Mouse (Mus musculus) neural tube, embryonic 12.5 days (tissue): ENCODE measurements at regions not wholly inside any gene's neighbourhood (a gene's known extent, or its start where the extent isn't known, plus 50 kb on each side); places are given as distances from the start of the nearest gene placed in this dataset.
A peak's percentile ranks its signal among the peaks of the same experiment; 100 is the strongest.

Experiments used
- ATAC-seq: fragments of 200-750 bp; cut with Nextera tagmentation; 2 replicates; pipeline ENCODE4 v1.8.0; 2017; ENCODE audit warnings: low read depth, mild to moderate bottlenecking, moderate TSS enrichment, moderate library complexity; ENCODE audit not compliant: low FRiP score
- H3K27ac ChIP-seq: fragments of 300-500 bp; sonication (generic); 2 replicates; pipeline ENCODE4 v1.5.1; 2016
- H3K27me3 ChIP-seq: fragments of 300-500 bp; sonication (generic); replicated peaks from 2 replicates; pipeline ENCODE4 v1.6.1; 2016; ENCODE audit warnings: mild to moderate bottlenecking
- H3K36me3 ChIP-seq: fragments of 300-500 bp; sonication (generic); 2 replicates; pipeline ENCODE4 v1.6.1; 2016; ENCODE audit warnings: mild to moderate bottlenecking
- H3K4me1 ChIP-seq: fragments of 300-500 bp; sonication (generic); 2 replicates; pipeline ENCODE4 v1.6.1; 2016
- H3K4me2 ChIP-seq: fragments of 300-500 bp; sonication (generic); replicated peaks from 2 replicates; pipeline ENCODE4 v1.6.1; 2016; ENCODE audit warnings: mild to moderate bottlenecking
- H3K4me3 ChIP-seq: fragments of 300-500 bp; sonication (generic); 2 replicates; pipeline ENCODE4 v1.5.1; 2016
- H3K9ac ChIP-seq: fragments of 300-500 bp; sonication (generic); 2 replicates; pipeline ENCODE4 v1.6.1; 2016; ENCODE audit warnings: mild to moderate bottlenecking
- H3K9me3 ChIP-seq: fragments of 300-500 bp; sonication (generic); 2 replicates; pipeline ENCODE4 v1.6.1; 2016; ENCODE audit warnings: mild to moderate bottlenecking
- WGBS: fragments of 180-500 bp; shearing (Covaris S2); methylation state at CpG from one replicate; pipeline ENCODE4 v1.1.7; 2016; 5-methylcytosine and 5-hydroxymethylcytosine counted together

GRCm38 (mm10) chr2:8428145-8428544, 918.8 kb upstream of the Celf2 start:
- 49% methylated on average over 2 of the region's 2 CpGs for WGBS
- no peak overlapping the region for H3K4me3 ChIP-seq
- no peaks in the 10 kb centered on the region for H3K36me3 ChIP-seq
- no peak overlapping the region for H3K4me2 ChIP-seq
- no peaks in the 10 kb centered on the region for H3K4me1 ChIP-seq
- H3K9ac ChIP-seq: no peak overlapping the region
- no peak for ATAC-seq
- H3K27ac ChIP-seq: no peak overlapping the region
- H3K9me3 ChIP-seq: no peaks in the 10 kb centered on the region
- H3K27me3 ChIP-seq: no peaks in the 10 kb centered on the region

- Histone ChIP-seq H3K27ac (no peak overlapping the region), H3K4me3 (no peak overlapping the region), H3K4me1 (no peaks in the 10 kb centered on the region), H3K36me3 (no peaks in the 10 kb centered on the region), H3K4me2 (no peak overlapping the region), H3K9me3 (no peaks in the 10 kb centered on the region), H3K9ac (no peak overlapping the region), H3K27me3 (no peaks in the 10 kb centered on the region)
- ATAC-seq: no peak
- WGBS: 43% methylated on average over 1 of the region's 1 CpGs
Observed at GRCm38 (mm10) chr2:8427720-8428119, 918.4 kb upstream of the Celf2 start.

- H3K36me3 ChIP-seq: no peaks in the 10 kb centered on the region
- no peaks in the 10 kb centered on the region for H3K9me3 ChIP-seq
- H3K4me2 ChIP-seq: no peak overlapping the region
- no peak overlapping the region for H3K9ac ChIP-seq
- no peaks in the 10 kb centered on the region for H3K4me1 ChIP-seq
- WGBS: 84% methylated on average over 3 of the region's 3 CpGs
- H3K4me3 ChIP-seq: no peak overlapping the region
- H3K27me3 ChIP-seq: no peaks in the 10 kb centered on the region
- ATAC-seq: no peak
- H3K27ac ChIP-seq: no peak overlapping the region
Observed at GRCm38 (mm10) chr2:8415917-8416316, 906.6 kb upstream of the Celf2 start.

GRCm38 (mm10) chr2:8394128-8394527, 884.8 kb upstream of the Celf2 start:
- 93% methylated on average over 4 of the region's 4 CpGs for WGBS
- ATAC-seq: no peak

GRCm38 (mm10) chr2:8389530-8389929, 880.2 kb upstream of the Celf2 start:
- 65% methylated on average over 2 of the region's 2 CpGs for WGBS
- no peak overlapping the region for H3K27ac ChIP-seq
- no peaks in the 10 kb centered on the region for H3K36me3 ChIP-seq
- H3K9ac ChIP-seq: no peak overlapping the region
- no peaks in the 10 kb centered on the region for H3K4me1 ChIP-seq
- H3K4me3 ChIP-seq: no peak overlapping the region
- no peaks in the 10 kb centered on the region for H3K27me3 ChIP-seq
- no peaks in the 10 kb centered on the region for H3K9me3 ChIP-seq
- no peak for ATAC-seq
- no peak overlapping the region for H3K4me2 ChIP-seq

More at GRCm38 (mm10) chr2:8394128-8394527, 884.8 kb upstream of the Celf2 start:
- H3K9me3 ChIP-seq: no peaks in the 10 kb centered on the region
- no peak overlapping the region for H3K4me2 ChIP-seq
- H3K36me3 ChIP-seq: no peaks in the 10 kb centered on the region
- no peak overlapping the region for H3K27ac ChIP-seq
- no peak overlapping the region for H3K4me3 ChIP-seq
- H3K4me1 ChIP-seq: no peaks in the 10 kb centered on the region
- H3K9ac ChIP-seq: no peak overlapping the region
- no peaks in the 10 kb centered on the region for H3K27me3 ChIP-seq

- 65% methylated on average over 1 of the region's 1 CpGs for WGBS
- ATAC-seq: peak; percentile 82
- Histone ChIP-seq H3K27ac (no peak overlapping the region), H3K4me2 (no peak overlapping the region), H3K4me3 (no peak overlapping the region), H3K36me3 (no peaks in the 10 kb centered on the region), H3K9ac (no peak overlapping the region), H3K9me3 (no peaks in the 10 kb centered on the region), H3K4me1 (no peaks in the 10 kb centered on the region), H3K27me3 (no peaks in the 10 kb centered on the region)
Observed at GRCm38 (mm10) chr2:8380246-8380645, 870.9 kb upstream of the Celf2 start.

GRCm38 (mm10) chr2:8379590-8379989, 870.2 kb upstream of the Celf2 start:
- Histone ChIP-seq H3K27ac (no peak overlapping the region), H3K4me2 (no peak overlapping the region), H3K4me1 (no peaks in the 10 kb centered on the region), H3K27me3 (no peaks in the 10 kb centered on the region), H3K4me3 (no peak overlapping the region), H3K9me3 (no peaks in the 10 kb centered on the region), H3K36me3 (no peaks in the 10 kb centered on the region), H3K9ac (no peak overlapping the region)
- no peak for ATAC-seq
- WGBS: 81% methylated on average over 3 of the region's 3 CpGs

GRCm38 (mm10) chr2:8347867-8348266, 838.5 kb upstream of the Celf2 start:
- H3K36me3 ChIP-seq: no peaks in the 10 kb centered on the region
- H3K27me3 ChIP-seq: no peaks in the 10 kb centered on the region
- no peak overlapping the region for H3K4me3 ChIP-seq
- H3K9me3 ChIP-seq: no peaks in the 10 kb centered on the region
- ATAC-seq: no peak
- H3K27ac ChIP-seq: no peak overlapping the region
- H3K4me2 ChIP-seq: no peak overlapping the region
- H3K4me1 ChIP-seq: no peaks in the 10 kb centered on the region
- no peak overlapping the region for H3K9ac ChIP-seq
- WGBS: 96% methylated on average over 1 of the region's 1 CpGs

GRCm38 (mm10) chr2:8344748-8345147, 835.4 kb upstream of the Celf2 start:
- ATAC-seq: no peak

GRCm38 (mm10) chr2:8338271-8338670, 828.9 kb upstream of the Celf2 start:
- Histone ChIP-seq H3K36me3 (no peaks in the 10 kb centered on the region), H3K9me3 (no peaks in the 10 kb centered on the region), H3K4me1 (no peaks in the 10 kb centered on the region), H3K4me2 (no peak overlapping the region), H3K27ac (no peak overlapping the region), H3K27me3 (no peaks in the 10 kb centered on the region), H3K9ac (no peak overlapping the region), H3K4me3 (no peak overlapping the region)
- WGBS: 80% methylated on average over 7 of the region's 7 CpGs
- ATAC-seq: no peak

More at GRCm38 (mm10) chr2:8344748-8345147, 835.4 kb upstream of the Celf2 start:
- Histone ChIP-seq H3K4me1 (no peaks in the 10 kb centered on the region), H3K27me3 (no peaks in the 10 kb centered on the region), H3K36me3 (no peaks in the 10 kb centered on the region), H3K27ac (no peak overlapping the region), H3K4me2 (no peak overlapping the region), H3K4me3 (no peak overlapping the region), H3K9me3 (no peaks in the 10 kb centered on the region), H3K9ac (no peak overlapping the region)
- WGBS: 91% methylated on average over 3 of the region's 3 CpGs

GRCm38 (mm10) chr2:8296001-8296400, 786.6 kb upstream of the Celf2 start:
- no peak overlapping the region for H3K27ac ChIP-seq
- H3K4me3 ChIP-seq: no peak overlapping the region
- H3K27me3 ChIP-seq: no peaks in the 10 kb centered on the region
- H3K4me1 ChIP-seq: no peaks in the 10 kb centered on the region
- ATAC-seq: no peak
- no peaks in the 10 kb centered on the region for H3K36me3 ChIP-seq
- WGBS: 79% methylated on average over 2 of the region's 2 CpGs
- no peak overlapping the region for H3K9ac ChIP-seq
- H3K9me3 ChIP-seq: no peaks in the 10 kb centered on the region
- H3K4me2 ChIP-seq: no peak overlapping the region

GRCm38 (mm10) chr2:8291357-8291756, 782.0 kb upstream of the Celf2 start:
- Histone ChIP-seq H3K4me1 (no peaks in the 10 kb centered on the region), H3K4me2 (no peak overlapping the region), H3K4me3 (no peak overlapping the region), H3K9me3 (no peaks in the 10 kb centered on the region), H3K27ac (no peak overlapping the region), H3K9ac (no peak overlapping the region), H3K27me3 (no peaks in the 10 kb centered on the region), H3K36me3 (no peaks in the 10 kb centered on the region)
- no peak for ATAC-seq
- 91% methylated on average over 4 of the region's 4 CpGs for WGBS

- no peak overlapping the region for H3K9ac ChIP-seq
- no peaks in the 10 kb centered on the region for H3K36me3 ChIP-seq
- whole genome bisulfite sequencing: 88% methylated on average over 4 of the region's 4 CpGs
- no peak overlapping the region for H3K4me2 ChIP-seq
- H3K4me1 ChIP-seq: no peaks in the 10 kb centered on the region
- no peaks in the 10 kb centered on the region for H3K27me3 ChIP-seq
- no peak for ATAC-seq
- no peak overlapping the region for H3K4me3 ChIP-seq
- no peaks in the 10 kb centered on the region for H3K9me3 ChIP-seq
- no peak overlapping the region for H3K27ac ChIP-seq
Observed at GRCm38 (mm10) chr2:8287403-8287802, 778.0 kb upstream of the Celf2 start.
